Mouse (Mus musculus): ENCODE results near the gene Pip5k1b. TPM values are rescaled to one million over a fixed set of nuclear protein-coding genes. Genes with fewer than 3 reads are reported as not detected.

Pip5k1b gene
- total RNA-seq, 2 experiments from 2014 or later: 28.9 to 29.9 TPM

- H3K4me3 ChIP-seq: no peak overlapping the region
- no peak for TF ChIP-seq CTCF (IDR thresholded peaks at IDR 0.05)
- H3K27ac ChIP-seq: no peak overlapping the region
- intact Hi-C loops (cut with DNase I): no loop called here
- DNase-seq (ENCODE audit: extremely low spot score in 1 of 2, low spot score in 2 of 2): no peak
Measured at GRCm38 (mm10) chr19:24541669-24542292, 13.9 kb downstream of the Pip5k1b start.

- intact Hi-C loops (cut with DNase I): no loop called here
- Histone ChIP-seq H3K27ac (no peak overlapping the region), H3K4me3 (no peak overlapping the region)
- DNase-seq (ENCODE audit: extremely low spot score in 1 of 2, low spot score in 2 of 2): no peak
- no peak for TF ChIP-seq CTCF (IDR thresholded peaks at IDR 0.05)
Measured at GRCm38 (mm10) chr19:24540952-24541668, 14.6 kb downstream of the Pip5k1b start.

GRCm38 (mm10) chr19:24539041-24539440 is 16.6 kb downstream of the Pip5k1b start:
- TF ChIP-seq CTCF (IDR thresholded peaks at IDR 0.05): no peak

GRCm38 (mm10) chr19:24538181-24538580 is 17.5 kb downstream of the Pip5k1b start:
- no peak overlapping the region for H3K27ac ChIP-seq
- intact Hi-C loops (cut with DNase I): no loop called here

More at GRCm38 (mm10) chr19:24539041-24539440, 16.6 kb downstream of the Pip5k1b start:
- H3K4me3 ChIP-seq: no peak overlapping the region
- DNase-seq (ENCODE audit: extremely low spot score in 1 of 2, low spot score in 2 of 2): no peak
- intact Hi-C loops (cut with DNase I): no loop called here
- no peak overlapping the region for H3K27ac ChIP-seq

GRCm38 (mm10) chr19:24537691-24538090 is 18.0 kb downstream of the Pip5k1b start:
- no peak for DNase-seq (ENCODE audit: extremely low spot score in 1 of 2, low spot score in 2 of 2)
- intact Hi-C loops (cut with DNase I): no loop called here
- Histone ChIP-seq H3K27ac (no peak overlapping the region), H3K4me3 (no peak overlapping the region)
- TF ChIP-seq CTCF (IDR thresholded peaks at IDR 0.05): no peak

More at GRCm38 (mm10) chr19:24538181-24538580, 17.5 kb downstream of the Pip5k1b start:
- no peak for TF ChIP-seq CTCF (IDR thresholded peaks at IDR 0.05)
- no peak overlapping the region for H3K4me3 ChIP-seq
- DNase-seq (ENCODE audit: extremely low spot score in 1 of 2, low spot score in 2 of 2): no peak

- Histone ChIP-seq H3K27ac (no peak overlapping the region), H3K4me3 (no peak overlapping the region)
- no peak for DNase-seq (ENCODE audit: extremely low spot score in 1 of 2, low spot score in 2 of 2)
- intact Hi-C loops (cut with DNase I): no loop called here
- no peak for TF ChIP-seq CTCF (IDR thresholded peaks at IDR 0.05)
Measured at GRCm38 (mm10) chr19:24536920-24537319, 18.8 kb downstream of the Pip5k1b start.

- no peak for DNase-seq (ENCODE audit: extremely low spot score in 1 of 2, low spot score in 2 of 2)
- intact Hi-C loops (cut with DNase I): no loop called here
- H3K4me3 ChIP-seq: no peak overlapping the region
- no peak overlapping the region for H3K27ac ChIP-seq
- no peak for TF ChIP-seq CTCF (IDR thresholded peaks at IDR 0.05)
Measured at GRCm38 (mm10) chr19:24536280-24536679, 19.4 kb downstream of the Pip5k1b start.

GRCm38 (mm10) chr19:24535161-24535560 is 20.5 kb downstream of the Pip5k1b start:
- no peak overlapping the region for H3K4me3 ChIP-seq
- TF ChIP-seq CTCF (IDR thresholded peaks at IDR 0.05): no peak
- no peak for DNase-seq (ENCODE audit: extremely low spot score in 1 of 2, low spot score in 2 of 2)
- intact Hi-C loops (cut with DNase I): no loop called here
- H3K27ac ChIP-seq: no peak overlapping the region

GRCm38 (mm10) chr19:24534733-24535132 is 20.9 kb downstream of the Pip5k1b start:
- no peak for DNase-seq (ENCODE audit: extremely low spot score in 1 of 2, low spot score in 2 of 2)
- H3K4me3 ChIP-seq: no peak overlapping the region
- no peak overlapping the region for H3K27ac ChIP-seq
- intact Hi-C loops (cut with DNase I): no loop called here
- no peak for TF ChIP-seq CTCF (IDR thresholded peaks at IDR 0.05)

- TF ChIP-seq CTCF (IDR thresholded peaks at IDR 0.05): no peak
- no peak for DNase-seq (ENCODE audit: extremely low spot score in 1 of 2, low spot score in 2 of 2)
- intact Hi-C loops (cut with DNase I): no loop called here
- H3K4me3 ChIP-seq: no peak overlapping the region
- H3K27ac ChIP-seq: no peak overlapping the region
Measured at GRCm38 (mm10) chr19:24528910-24529561, 26.6 kb downstream of the Pip5k1b start.

GRCm38 (mm10) chr19:24528129-24528730 is 27.4 kb downstream of the Pip5k1b start:
- no peak overlapping the region for H3K27ac ChIP-seq
- TF ChIP-seq CTCF (IDR thresholded peaks at IDR 0.05): no peak
- no peak overlapping the region for H3K4me3 ChIP-seq
- DNase-seq (ENCODE audit: extremely low spot score in 1 of 2, low spot score in 2 of 2): no peak
- intact Hi-C loops (cut with DNase I): no loop called here

GRCm38 (mm10) chr19:24527613-24527948 is 28.1 kb downstream of the Pip5k1b start:
- no peak for DNase-seq (ENCODE audit: extremely low spot score in 1 of 2, low spot score in 2 of 2)
- H3K27ac ChIP-seq: no peak overlapping the region
- intact Hi-C loops (cut with DNase I): no loop called here
- no peak for TF ChIP-seq CTCF (IDR thresholded peaks at IDR 0.05)
- no peak overlapping the region for H3K4me3 ChIP-seq
